Mouse (Mus musculus) cerebellum, postnatal 36 days (tissue): ENCODE results near the gene Efnb2.

ENCODE experiments used
- DNase-seq, 2 experiments: peaks; one replicate each; pipeline ENCODE4 v3.0.0; 2021 to 2022; ENCODE audit warnings: mixed read lengths in 2 of 2

Efnb2 gene

DNA sequence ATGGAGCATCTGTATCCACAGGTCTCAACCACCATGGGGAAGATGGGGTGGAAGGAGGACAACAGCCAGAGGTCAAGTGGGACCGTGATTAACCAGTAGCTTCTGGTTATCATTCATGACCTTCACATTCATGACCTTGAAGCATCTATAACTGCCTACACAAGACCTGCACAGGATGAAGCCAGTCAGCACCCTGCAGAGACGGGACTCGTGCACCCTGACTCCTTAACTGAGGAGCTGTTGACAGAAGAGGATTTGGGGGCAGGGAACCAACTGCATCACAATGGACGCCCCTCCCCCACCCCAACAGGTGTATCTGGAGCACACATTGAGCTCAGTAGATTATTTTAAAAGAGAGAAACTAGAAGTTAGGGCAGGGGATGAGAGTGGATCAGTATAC lies 49.1 kb downstream of the Efnb2 start:
- no peak for DNase-seq

DNA sequence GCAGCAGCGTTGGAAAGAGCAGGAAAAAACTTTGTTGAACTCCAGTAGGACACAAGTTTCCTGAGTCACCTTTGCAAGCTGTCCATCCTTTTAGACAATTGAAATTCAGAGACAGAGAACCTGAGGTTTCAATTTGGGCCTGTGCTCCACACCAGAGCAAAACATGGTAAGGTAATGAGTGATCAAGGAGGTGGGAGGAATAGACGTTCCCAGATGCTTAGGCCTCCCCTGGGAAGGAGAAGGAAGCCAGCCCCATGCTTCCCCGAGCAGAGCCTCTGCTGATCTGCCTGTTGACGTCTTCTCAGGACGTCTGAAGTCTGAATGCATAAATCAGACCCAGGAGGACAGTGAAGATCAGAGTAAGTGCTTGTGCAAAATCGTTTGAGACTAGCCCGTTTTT lies 51.3 kb downstream of the Efnb2 start:
- no peak for DNase-seq

DNA sequence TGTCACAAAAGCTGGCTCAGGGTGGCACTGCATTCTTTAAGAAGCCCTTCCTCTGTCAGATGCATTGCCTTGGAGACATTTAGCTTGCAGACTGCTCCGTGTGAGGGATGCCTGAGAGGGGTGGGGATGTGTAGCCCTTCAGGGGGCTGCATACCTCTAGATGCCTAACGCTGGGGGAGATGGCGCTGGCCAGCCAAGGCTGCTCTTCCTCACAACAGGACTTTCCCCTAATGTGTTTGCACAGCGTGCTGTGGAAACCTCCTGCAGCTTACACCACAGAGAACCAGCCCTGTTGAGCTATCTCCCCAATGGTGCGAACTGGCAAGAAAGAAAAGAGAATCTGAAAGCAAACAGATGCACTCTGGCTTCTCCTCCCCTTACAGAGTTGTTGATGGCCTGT lies 51.9 kb downstream of the Efnb2 start:
- no peak for DNase-seq

DNA sequence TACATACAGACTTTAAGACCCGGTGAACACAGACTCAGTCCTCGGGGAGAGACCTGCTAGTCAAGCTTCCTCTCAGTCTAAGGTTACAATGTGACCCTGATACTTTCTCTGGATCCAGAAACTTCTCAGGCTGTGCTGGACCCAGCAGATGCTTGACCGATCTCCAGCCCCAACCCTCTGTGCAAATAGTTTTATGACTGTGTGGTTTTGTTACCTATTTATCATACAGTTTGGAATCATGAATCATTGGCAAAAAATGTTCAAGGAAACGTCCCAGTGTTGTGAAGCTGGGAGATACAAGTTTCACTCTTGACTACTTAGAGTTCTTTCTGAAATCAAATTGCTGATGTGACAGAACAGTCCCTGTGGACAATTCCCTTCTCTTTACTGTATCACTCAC lies 55.4 kb downstream of the Efnb2 start:
- DNase-seq, result no peak

DNA sequence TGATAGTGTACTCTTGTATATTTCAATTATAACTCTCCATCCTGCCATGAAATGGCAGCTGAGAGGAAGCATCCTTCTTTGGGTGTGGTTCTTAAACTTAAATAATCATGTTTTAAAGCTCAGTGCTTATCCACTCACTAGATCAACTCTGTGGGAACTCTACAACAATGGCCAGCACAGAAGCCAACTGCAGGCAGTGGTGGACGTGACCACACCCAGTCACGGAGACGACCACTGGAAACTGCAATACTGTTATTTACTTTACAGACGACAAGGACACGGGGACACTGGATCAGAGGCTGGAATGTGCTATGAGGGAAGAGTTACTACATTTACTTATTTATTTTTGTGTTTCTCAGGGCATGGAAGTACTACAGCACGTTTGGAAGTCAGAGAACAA lies 57.2 kb downstream of the Efnb2 start:
- no peak for DNase-seq

DNA sequence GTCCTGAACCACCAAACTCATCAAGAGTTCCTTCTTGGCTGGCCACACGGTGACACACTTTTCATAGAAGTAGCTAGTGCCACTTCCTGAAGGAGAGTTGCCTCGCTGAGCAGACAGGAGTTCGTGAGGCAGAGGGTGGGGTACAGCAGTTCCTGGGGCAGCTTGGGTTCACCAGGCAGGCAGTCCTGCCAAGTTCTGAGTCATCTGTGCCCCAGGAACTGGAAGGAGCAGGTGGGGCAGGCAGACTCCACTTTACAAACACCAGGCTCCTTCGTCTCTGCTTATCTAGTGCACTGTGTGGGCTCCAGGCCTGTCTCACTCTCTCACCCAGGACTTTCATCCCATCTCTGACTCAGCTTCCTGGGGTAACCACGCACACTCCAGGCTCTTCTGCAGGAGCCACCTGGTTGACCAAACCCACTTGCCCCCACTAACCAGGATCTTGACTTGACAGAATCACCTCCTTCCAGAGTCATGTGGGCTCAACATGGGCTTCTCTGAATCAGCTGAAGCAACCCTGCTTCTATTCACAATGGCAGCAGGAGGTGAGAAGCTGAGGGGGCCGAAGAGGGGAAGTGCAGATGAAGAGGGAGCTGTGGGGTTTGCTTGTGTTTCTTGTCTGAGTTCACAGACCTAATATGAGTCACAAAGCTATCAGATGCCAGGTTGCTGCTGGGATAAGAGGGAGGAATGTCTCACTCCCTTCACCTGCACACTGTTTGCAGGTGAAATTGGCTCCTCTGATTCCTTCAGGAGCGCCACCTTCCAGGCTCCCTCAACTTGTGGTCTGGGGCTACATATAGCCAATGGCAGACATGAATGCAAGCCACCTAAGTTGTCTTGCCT lies 58.2 kb downstream of the Efnb2 start:
- DNase-seq, result no peak

DNA sequence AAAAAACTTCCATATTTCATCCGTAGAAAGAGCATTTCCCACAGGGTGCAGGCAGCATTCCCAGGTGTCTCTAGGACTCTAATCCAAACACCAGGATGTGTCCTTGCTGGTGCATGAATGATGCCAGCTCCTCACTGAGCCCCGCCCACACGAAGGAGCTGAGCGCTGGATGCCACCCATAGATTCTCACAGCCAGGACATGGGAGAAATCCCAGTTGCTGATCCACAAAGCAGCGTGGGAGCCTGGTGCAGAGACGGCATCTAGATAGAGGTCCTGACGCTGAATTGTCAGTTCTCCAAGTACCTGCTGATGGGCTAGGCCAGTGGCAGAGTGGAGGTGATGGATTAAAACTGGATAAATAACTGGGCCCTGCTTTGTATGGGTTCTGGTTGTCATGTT lies 61.1 kb downstream of the Efnb2 start:
- DNase-seq, result no peak

DNA sequence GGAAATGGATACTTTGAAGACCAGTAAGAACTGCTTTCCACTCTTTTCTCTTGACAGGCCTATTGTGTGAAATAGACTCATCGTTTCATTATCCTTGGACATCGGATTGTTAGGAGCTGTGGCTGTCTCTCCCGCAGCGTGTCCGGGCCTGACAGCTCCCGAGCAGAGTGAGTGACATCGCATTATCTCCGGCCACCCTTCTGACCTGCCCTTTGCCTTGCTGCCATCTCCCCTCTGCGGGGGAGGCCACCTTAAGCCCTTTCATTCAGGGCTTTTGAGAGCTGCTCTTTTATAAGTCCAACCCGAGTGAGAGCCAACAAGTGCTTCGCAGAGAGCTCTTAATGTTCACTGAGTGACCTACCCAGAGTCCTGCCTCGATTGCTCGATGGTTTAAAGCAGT lies 63.6 kb downstream of the Efnb2 start:
- DNase-seq, result no peak

DNA sequence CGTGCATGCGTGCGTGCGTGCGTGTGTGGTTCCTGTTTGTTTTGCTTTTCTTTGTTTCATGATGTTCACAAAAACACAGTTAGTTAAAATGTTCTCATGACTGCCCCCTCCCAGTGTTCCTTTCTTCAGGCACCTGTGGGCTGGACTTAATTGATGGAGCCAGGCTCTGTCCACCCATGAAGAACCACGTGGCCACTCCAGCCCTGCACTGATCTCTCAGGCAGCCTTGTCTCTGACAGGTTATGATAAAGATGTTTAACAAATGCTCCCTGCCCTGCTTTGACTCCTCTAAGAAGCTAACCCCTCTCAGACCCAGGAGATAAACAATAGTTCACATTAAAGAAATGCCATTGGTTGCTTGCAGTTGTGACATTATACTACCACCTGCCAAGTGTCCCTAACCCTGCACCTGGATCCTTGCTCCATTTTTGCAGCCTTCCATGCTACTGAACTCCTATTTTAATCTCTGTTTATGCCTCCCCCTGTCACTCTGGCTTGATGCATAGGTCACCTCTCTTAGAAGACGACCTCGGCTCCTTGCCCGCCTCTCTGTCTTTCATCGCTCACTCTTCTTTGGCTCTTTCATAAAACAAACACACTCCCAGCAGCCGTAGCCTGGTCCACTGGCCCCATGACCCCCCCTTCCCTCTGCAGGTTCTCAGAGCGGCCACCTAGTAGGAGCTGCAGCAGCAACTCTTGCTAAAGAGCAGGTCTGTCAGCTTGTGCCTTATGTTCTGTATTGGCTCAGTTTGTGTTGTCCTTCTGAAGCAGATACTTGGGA lies 65.0 kb downstream of the Efnb2 start:
- DNase-seq, result no peak

DNA sequence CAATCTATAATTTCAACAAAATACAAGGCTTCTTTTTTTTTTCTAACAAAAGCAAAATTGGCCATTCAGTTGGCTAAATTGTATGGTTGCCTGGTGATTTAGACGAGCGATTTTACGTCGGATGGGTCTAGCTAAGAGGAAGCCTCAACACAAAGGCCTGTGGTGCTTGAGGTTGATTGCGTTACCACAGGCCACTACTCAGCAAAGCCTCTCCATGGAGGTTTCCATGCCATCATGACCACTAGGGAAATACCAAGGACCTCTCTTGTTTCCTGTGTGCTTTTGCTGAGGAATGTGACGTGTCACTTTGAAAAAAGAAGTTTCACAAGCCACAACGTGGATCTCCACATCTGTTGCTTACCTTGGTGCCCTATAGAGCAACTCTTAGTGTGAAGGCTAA lies 67.2 kb downstream of the Efnb2 start:
- no peak for DNase-seq

DNA sequence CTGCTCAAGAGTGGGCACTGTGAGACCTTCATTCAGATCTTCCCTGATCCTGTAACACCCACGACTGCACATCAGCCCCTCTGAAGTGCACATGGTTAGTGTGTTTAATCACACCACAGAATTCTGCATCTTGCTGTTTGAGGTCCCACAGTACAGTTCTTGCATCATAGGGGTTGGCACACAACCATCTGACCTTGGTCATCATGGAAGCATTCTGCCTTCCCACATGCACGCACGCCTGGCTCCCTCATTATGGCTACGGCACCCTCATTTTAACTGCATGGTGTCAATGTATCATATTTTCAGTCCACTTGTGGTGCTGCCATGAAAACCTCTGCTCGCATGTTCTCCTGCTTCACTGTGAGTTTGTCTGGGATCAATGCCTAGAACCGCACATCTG lies 67.7 kb downstream of the Efnb2 start:
- DNase-seq, result no peak

DNA sequence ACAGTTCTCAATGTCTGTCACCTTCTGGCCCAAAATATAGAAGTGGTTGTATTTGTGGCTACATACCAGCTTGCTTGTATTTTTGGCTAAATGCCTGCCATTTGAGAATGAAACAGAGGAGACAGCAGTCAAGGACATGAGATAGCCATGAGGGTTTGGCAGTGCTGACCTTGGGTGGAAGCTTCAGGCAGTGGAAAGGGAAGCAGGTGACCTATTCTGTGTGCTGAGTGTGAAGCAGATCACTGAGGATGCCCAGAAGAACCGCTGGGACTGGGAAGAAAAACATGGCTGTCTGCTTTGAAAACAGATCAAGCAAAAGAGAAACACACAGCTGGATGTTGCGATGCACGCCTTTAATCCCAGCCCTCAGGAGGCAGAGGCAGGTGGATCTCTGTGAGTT lies 68.7 kb downstream of the Efnb2 start:
- no peak for DNase-seq

DNA sequence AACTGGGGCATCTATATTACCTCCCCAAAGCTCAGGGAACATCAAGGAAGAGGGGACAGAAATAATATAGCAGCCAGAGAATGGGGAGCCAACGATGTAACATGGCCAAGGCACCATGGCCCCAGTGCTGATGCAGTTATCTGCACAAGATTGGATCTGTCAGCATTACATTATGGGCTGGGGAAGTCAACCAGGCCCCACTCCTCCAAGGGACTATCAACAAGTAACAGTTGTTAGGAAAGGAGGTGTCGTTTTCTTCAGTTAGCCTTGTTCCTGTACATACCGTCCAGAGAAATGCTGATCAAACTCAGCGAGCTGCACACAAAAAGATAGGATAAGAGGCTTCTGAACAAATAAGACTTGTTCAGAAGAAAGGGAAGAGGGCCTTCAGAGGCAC lies 77.1 kb downstream of the Efnb2 start:
- DNase-seq, result no peak

DNA sequence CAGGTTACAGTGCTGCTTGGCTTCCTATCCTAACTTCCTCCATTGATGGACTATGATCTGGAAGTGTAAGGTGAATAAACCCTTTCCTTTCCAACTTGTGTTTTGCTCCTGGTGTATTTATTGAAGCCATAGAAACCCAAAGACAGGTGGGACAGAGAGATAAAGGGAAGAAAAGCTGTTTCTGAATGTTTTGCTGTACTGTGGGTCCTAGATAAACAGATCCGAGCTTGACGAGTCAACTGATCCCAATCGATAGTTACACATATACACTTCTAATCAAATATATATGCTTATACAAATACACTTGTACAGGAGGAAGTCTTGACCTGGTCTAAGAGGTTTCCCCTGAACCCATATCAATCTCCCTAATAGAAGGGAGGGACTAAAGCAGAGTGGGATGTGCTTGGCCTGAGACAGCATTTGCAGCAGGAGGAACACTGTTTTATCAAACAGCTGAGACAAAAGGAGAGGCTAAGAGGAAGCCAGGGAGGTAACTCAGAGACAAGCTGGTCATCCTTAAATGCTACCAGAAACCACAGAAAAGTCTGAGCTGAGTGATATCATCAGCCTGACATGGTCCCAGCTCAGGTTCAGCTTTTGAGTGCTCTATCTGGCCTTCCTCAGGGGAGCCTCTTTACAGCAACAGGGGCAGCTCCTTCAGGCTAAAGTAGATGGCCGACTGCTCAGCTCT lies 77.6 kb downstream of the Efnb2 start:
- no peak for DNase-seq

DNA sequence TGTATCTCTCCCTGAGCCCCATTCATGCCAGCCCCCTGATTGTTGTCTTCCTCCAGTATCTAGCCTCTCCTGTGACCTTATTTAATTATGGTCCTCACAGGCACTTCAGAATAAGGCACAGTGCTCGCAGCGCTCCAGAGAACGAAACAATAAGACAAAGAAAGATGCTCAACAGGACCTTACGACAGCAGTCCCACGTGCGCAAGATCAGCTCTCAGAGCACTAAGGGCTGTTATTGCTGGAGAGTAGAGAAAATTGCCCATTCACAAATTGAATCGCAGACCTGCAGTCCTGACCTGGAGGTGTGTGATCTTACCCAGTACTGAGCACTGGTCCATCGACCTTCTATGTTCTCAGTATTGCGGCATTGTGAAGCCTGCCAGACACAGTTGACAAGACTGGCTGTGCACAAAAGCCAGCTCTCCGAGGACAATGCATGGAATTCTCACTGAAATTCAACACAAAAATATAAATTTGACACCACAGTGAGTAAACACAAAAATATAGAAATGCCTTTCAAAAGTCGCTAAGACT lies 83.2 kb downstream of the Efnb2 start:
- DNase-seq, result no peak

DNA sequence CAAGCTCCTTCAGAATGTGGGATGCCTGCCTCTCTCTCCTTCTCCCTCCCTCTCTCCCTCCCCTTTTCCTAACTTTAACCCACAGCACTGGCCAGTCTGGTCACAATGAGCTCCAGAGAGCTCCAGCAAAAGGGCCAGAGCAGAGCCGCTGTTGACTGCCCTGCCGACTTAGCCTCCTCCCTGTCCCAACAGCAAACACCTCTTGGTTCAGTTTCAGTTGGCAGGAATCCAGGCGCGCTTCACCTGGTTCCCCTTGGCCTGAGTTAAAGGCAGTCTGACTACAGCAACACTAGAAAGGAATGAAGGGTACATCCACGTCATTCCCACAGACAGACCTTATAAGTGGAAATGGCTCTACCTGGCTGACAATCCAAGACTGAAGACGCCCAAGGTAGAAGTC lies 84.2 kb downstream of the Efnb2 start:
- DNase-seq, result no peak

DNA sequence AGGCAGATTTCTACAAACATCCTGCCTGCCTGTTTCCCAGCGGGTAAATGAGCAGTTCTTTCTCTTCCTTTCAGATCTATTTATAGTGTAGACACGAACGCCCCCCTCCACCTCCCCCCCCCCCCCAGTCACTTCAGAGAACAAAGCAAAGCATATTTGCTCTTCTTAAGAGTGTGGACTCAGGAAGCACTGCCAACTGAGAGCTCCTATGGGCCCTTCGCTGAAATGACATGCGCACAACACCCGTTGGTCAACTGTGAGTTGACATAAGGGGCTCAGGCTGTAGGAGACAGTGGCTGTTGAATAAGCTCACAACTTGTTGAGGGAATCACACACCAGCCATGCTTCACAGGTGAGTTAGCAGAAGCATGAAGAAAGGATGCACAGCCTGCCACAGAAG lies 84.8 kb downstream of the Efnb2 start:
- no peak for DNase-seq

DNA sequence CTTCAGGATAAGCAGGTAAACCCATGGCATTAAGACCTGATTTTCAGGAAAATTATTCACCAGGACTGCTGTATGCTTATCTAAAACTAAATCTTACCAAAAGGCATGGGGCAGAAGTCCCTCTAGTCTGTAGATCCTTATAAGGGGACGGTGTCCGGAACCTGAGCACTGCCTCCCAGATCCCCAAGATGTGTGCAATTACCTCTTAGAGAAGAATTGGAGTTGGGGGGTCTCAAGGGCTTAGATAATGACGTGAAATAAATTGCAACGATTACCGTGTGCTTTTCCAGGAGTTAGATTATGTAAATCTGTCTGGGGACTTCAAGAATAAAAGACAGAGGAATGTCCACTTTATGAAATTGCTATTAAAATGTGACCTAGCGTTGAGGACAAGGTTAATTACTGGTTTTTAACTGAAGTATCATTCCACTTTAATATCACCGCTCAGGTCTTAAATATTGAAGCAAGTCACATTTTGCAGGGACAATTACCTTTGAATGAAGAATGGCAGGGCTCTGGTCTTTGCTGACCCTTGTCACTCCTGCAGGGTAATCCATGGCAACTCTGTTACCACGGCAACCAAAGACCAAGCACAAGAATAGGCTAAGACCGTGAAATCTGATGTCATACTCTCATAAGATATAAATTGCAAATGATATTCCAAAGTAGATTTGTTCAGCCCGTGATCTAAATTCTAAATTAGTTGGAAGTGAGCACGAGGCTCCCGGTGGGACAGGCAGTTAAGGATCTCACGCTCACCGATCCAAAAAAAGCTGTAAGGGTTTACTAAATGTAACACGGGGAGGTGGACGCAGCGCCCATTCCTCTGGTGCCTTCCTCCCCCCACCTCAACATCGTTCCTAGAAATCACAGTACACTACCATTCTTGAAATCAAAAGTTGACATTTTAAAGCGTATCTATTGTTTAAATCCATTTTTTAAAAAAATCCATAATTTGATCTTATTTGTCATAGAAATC lies 86.2 kb downstream of the Efnb2 start:
- DNase-seq, result no peak

DNA sequence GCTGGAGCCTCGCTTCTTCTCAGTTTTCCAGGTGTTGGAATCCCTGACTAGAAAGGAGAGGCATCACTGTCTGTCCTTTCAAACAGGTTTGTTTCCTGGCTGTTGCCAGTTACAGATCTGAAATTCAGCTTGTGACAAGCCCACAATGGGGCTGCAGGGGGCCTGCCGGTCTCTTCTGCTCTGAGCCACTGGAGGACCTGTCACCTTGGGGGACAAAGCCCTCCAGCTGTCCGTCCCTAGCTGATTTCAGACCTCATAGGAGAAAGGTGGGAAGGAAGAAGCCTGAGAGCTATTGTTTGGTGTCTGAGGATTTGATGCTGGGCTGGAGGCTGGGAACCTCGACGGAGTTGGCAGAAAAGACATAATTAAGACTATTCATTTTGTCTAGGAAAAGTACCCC lies 88.8 kb downstream of the Efnb2 start:
- no peak for DNase-seq

DNA sequence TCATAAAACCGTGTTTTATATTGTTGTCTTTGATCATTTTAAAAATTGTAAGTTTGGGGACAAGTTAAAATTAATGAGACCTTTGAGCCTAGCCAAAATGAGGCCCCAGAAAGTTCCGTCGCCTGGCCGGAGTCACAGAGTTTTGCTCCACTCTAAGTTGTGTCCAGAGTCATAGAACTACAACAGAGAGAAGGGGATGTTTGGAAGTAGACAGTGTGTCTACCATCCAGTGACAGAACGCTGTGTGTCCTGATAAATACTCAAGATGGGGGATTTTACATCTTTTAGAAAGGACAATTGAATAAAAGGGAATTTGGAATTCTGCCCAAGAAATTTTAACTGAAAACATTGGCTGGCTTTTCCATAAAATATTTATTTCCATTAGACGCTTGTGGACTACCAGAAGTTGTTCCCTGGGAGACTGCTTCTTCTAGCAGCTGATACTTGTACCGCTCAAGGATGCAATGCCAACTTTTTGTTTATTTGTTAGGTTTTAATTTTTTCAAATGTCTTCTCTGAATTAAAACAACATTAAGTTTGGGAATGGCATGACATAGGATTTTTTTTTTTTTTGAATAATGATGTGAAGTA lies 89.3 kb downstream of the Efnb2 start:
- no peak for DNase-seq

DNA sequence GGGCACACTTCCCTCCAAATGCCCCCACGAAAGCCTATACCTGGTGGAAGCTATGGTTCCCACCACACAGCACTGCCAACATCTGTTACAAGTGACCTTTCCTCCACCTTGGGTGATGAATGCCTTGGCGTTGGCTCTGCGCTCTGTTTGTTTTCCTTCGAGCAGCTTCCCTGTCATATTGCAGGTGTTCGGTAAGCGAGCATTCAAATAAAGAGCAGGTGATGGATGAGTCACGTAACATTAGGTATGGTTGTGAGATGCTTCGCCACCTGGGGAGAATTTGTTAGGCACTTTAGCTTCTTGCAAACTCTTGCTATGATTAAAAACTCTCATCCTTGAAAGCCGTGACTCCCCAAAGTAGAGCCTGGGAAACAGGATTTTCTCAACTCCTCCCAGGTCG lies 91.8 kb downstream of the Efnb2 start:
- DNase-seq, result no peak

DNA sequence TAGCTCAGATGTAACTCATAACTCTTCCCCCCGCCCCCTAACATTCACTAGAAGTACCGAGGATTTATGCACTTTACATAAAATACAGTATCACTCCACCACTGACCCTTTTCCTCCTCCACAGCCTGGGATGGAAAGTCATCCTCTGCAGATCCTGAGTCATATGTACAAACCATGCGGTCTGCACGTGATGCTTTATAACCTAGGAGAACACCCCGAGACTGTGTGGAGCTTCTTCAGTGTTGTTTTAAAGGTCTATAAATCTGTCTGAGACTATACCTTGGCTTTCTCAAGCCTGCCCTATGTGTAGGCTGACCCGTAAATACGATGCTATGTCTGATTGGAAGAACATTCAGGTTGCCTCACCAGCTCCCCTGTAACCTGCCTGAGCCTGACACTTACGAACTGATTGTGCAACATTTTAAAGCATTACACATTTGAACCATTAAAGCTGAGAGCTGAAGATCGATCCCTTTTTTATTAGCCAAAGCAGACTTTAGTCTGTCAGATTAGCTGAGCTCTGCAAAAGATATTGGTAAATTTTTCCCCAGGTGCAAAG lies 92.7 kb downstream of the Efnb2 start:
- DNase-seq, result no peak
